Mouse (Mus musculus): ENCODE measurements around the gene Tctex1d4.
A peak's percentile ranks its signal among the peaks of the same experiment; 100 is the strongest.

The Tctex1d4 gene

DNA sequence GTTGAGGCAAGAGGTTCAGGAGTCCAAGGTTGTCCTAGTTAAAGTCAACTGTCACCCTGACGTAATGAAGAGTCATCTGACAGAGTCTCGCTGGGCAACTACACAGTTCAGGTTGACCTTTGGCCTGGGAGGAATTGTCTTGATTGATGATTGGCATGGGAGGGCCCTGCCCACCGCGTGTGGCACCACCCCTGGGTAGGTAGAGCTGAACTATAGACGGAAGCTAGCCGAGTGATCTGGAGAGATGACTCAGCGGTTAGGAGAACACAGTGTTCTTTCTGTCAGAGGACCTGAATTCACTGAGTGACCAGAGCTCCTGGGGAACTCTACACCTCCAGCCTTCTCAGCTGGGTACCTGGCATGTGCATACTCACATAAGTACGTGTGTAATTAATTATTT is 9.4 kb downstream of the Tctex1d4 start:
- ATAC-seq (ENCODE audit: insufficient number of reproducible peaks, low FRiP score, low TSS enrichment) = no peak

DNA sequence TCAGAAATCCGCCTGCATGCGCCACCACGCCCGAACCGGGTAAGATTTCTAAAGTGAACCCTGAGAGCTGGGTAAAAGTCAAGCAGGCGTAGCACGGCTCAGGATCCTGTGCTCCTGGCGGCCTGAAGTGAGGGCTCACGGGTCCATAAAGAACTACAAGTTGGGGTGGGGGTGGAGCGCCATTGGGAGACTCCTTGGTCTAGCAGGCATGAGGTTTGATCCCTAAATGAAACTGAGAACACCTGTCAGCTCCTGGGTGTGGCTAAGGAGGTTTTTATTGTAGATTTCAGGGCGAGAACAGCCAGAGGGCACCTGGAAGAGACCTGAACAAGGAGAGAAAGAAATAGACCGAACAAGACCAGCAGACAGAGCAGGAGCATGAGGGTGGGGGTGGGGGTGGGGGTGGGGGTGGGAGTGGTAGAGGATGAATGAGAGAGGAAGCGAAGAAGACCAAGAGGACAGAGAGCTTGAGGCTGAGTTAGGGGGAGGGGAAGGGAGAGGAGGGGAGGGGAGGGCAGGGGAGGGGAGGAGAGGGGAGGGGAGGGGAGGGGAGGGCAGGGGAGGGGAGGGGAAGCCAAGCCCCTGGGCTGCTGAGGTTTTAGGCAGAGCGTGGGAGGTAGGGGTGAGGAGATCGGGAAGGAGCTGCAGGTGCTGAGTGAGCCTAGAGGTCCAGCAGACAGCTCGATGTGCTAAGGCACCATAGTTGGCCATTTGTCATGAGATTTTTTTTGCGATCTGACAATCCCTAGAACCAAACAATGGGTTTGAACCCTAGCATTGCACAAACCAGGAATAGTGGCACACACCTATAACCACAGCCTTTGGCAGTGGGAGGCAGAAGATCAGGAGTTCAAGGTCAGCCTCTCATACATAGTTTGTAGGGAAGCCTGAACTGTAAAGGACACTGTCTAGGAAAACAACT is 12.0 kb downstream of the Tctex1d4 start:
- no peak for ATAC-seq (ENCODE audit: insufficient number of reproducible peaks, low FRiP score, low TSS enrichment)

DNA sequence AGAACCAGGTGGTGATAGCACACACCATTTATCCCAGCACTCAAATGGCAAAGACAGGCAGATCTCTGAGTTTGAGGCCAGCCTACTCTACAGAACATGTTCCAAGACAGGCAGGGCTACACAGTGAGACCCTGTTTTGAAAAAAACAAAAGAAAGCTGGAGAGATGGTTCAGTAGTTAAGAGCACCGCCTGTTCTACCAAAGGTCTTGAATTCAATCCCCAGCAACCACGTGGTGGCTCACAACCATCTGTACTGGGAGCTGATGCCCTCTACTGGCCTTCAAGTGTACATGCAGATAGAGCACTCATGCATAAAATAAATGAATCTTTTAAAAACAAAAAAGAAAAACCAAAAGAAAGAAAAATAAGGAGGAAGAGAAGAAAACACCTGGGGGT is 12.6 kb downstream of the Tctex1d4 start:
- ATAC-seq (ENCODE audit: insufficient number of reproducible peaks, low FRiP score, low TSS enrichment) = no peak

DNA sequence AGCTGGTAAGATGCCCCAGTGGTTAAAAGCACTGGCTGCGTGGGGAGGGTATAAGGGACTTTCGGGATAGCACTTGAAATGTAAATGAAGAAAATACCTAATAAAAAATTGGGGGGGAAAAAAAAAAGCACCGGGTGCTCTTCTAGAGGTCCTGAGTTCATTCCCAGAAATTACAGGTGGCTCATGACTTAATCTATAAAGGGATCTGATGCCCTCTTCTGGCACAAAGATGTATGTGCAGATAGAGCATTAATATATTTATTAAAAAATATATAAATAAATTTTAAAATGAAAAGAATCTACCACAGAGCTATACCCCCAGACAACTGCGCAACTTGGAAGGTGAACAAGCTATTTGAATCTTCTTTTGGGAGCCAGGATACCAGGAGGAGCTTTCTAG is 14.0 kb downstream of the Tctex1d4 start:
- ATAC-seq (ENCODE audit: insufficient number of reproducible peaks, low FRiP score, low TSS enrichment) = no peak

DNA sequence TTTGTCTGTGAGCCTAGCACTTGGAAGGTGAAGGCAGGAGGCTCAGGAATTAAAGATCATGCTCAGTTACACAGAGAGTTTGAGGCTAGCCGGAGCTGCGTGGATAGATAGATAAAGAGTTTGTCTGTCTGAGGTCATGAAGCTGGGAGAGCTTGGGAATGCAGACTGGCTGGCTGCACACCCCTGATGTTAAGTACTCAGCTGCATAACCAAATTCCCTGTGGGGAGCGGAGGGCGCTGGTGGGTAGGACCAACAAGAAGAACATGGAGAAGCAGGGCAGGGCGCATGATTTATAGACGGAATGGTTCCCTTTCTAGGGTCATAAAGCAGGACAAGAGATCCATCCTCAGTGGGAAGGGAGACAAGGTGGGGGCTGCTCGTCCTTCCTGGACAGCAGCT is 16.4 kb downstream of the Tctex1d4 start:
- ATAC-seq (ENCODE audit: insufficient number of reproducible peaks, low FRiP score, low TSS enrichment) = no peak

DNA sequence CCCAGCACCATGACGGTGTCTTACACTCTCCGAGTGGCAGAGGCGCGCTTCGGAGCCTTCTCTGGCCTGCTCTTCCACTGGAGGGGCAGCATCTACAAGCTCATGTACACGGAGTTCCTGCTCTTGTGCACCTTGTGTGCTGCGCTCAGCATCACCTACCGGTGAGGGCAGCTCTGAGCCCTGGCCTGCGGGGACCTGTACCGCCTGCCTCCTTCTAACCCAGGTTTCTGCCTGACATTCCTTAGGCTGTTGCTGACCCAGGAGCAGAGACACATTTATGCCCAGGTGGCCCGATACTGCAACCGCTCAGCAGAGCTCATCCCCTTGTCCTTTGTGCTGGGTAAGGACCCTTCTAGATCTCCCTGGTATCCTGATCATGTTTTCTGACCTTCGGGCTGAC is 18.7 kb downstream of the Tctex1d4 start:
- no peak for ATAC-seq (ENCODE audit: insufficient number of reproducible peaks, low FRiP score, low TSS enrichment)

DNA sequence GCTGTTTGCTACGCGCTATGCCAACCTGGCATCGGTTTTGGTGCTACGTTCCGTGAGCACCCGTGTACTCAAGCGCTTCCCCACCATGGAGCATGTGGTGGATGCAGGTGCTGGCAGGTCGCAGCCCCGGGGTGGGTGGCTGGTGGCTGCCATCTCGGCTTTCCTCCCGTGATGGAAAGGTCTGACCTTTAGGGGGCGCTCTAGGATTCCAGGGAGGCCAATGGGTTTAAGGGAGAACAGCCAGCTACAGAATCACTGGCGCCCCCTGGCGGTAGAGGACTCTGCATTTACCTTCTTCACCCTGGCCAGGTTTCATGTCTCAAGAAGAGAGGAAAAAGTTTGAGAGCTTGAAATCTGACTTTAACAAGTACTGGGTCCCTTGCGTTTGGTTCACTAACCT is 19.6 kb downstream of the Tctex1d4 start:
- ATAC-seq (ENCODE audit: insufficient number of reproducible peaks, low FRiP score, low TSS enrichment) = peak; percentile 53; the same call in 1 of the 2 replicates

DNA sequence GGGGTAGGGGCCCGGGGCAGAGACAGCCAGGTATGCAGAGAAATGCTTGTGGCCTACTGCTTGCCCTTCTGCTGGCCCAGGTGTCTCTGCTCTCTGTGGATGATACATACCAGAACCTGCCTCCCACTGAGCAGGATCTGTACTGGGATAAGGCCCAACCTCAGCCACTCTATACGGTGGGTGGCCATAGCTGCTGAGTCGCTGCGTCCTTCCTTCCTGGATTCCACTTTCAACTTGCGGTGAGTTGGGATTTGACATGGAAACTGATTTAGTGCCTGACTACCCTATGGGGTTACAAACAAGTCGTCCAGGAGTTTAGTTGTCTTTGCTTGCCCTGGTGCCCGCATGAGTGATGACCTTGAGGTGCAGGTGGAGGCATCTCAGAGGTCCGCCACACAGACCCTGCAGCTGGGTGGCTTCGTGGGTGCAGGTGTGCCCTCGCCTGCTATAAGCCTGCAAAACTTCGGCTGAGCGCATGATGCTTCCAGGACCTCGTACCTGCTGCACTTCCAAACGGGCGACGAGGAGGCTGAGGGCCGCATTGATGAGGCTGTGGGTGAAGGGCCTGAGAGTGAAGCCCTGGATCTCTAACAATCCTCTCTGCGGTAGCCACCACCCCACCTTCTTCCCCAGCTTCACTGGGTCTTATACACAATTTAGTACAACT is 21.6 kb downstream of the Tctex1d4 start:
- ATAC-seq (ENCODE audit: insufficient number of reproducible peaks, low FRiP score, low TSS enrichment) = no peak

DNA sequence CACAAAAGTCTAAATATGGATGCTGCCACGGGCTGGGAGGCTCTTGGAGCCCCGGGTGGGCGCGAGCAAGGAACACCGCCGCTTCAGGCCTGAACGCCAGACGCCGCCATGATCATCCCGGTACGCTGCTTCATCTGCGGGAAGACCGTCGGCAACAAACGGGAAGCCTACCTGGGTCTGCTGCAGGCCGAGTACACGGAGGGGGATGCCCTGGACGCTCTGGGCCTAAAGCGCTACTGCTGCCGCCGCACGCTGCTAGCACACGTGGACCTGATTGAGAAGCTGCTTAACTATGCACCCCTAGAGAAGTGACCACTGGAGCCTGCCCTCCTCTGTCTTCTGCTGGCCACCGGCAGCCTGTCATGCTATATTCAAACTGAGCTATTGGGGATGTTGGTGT is 22.2 kb downstream of the Tctex1d4 start:
- ATAC-seq (ENCODE audit: insufficient number of reproducible peaks, low FRiP score, low TSS enrichment) = no peak

DNA sequence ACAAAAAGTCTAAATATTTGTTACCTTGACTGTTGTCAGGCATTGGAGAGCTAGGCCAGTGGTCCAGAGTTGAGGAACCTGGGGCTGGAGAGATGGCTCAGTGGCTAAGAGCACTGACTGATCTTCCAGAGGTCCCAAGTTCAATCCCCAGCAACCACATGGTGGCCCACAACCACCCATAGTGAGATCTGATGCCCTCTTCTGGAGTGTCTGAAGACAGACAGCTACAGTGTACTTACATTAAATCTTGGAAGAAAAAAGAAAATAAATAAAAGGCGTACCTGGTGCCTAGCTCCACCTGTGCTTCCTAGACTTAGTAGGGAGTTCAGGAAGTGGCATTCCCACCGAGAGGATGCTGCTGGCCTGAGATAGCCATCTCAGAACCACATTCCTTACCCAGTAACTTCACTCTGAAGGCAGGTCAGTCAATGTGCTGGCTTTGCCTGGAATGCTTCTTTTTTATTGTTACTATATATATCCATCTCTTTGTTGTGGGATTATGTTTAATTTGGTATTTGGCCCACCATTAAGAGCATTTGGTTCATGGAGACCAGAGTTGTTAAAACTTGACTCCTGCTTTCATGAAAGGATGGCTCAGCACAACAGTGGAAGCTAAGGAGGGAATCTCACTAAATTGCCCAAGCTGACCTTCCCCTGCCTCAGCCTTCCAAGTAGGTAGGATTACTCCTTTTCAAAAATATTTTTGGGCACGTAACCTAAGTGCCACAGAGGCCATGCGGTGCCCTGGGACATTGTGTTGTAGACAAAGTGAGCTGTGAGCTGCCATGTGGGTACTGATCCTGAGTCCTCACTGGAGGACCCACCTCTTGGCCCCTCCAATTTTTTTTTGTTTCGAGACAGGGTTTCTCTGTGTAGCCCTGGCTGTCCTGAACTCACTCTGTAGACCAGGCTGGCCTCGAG is 23.0 kb downstream of the Tctex1d4 start:
- ATAC-seq (ENCODE audit: insufficient number of reproducible peaks, low FRiP score, low TSS enrichment) = no peak

DNA sequence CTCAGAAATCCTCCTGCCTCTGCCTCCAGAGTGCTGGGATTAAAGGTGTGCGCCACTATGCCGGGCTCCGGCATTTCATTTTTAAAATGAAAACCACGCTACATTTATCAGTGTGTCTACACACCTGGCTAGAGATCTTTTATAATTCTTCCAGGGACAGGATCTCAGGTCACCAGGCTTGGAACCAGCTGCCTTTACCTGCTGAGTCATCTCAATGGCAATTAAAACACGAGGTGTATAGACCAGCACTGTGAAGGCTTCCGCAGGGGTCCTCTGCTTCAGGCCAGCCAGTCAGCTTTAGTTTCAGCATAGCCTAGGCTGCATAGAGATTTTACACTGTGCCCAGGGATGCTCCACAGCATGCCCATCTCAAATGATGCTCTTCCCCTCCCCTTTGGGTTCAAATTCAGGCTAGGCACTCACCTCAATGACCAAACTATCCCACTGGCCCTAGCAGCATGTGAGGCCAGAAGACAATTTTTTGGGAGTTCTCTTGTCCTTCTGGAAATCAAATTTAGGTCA is 23.7 kb downstream of the Tctex1d4 start:
- ATAC-seq (ENCODE audit: insufficient number of reproducible peaks, low FRiP score, low TSS enrichment) = no peak

DNA sequence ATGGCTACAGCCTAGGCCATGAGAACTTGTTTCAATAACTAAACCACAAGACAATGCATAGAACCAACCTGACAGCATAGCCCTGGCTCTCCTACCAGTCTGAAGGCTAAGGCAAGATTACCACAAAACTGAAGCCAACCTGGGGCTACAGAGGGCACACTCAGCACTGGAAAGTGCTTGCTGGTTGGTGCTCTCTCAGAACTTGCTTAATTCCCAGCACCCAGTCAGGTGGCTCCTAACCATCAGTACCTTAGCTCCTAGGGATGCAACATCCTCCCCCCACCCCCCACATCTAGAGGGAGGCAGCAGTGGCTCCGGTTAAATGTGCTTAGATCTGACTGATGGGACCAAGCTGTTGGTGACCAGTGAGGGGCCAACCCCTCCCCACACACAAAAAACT is 24.8 kb downstream of the Tctex1d4 start:
- no peak for ATAC-seq (ENCODE audit: insufficient number of reproducible peaks, low FRiP score, low TSS enrichment)

DNA sequence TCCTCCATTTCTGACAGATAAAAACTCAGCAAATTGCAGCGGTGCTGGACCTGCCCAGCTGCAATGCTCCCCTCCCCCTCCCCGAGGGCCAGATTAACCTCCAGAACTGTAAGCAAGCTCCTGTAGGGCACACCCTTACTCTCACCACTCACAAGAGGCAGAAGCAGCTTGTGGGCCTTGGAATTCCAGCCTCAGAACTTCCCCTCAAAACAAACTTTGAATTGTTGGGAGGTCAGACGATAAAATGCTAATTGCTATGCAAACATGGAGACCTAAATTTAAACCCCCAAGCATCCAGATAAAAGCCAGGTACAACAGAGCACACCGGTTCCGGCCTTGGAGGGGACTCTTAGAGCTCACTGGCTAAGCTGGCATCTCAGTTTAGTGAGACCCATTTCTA is 26.1 kb downstream of the Tctex1d4 start:
- no peak for ATAC-seq (ENCODE audit: insufficient number of reproducible peaks, low FRiP score, low TSS enrichment)

DNA sequence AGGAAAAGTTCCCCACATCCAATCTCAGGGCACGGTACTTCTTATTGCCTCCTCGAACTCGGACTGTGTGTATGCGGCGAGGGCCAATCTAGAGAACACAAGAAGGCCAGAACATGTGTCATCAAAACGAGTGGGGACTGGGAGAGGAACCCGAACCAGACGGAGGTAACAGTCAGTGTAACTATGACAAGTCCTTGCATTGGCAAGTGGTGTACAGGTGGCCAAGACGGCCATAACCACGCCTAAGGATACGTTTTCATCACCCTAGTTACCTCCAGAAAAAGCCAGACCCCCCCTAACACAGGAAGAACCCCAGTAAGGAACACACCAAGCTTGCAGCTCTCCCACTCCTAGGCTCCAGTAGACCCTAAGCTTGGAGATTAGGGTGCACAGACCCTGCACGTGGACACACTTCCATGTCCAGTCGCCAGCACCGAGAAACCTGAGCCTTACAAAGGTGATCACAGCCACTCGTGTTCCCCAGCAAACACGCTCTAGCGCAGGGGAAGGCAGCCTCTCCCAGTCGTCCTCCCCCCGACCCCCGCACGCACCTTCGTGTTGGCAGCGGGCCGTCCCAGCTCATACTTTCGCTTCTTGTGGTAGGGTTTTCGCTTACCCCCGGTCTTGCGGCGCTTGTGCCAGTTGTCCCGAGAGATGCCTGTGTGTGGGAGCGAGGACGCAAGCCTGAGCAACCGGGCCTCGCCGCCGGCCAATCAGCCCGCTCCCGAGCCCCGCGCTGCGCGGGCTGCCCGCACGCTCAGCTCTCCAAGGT is 28.6 kb downstream of the Tctex1d4 start:
- ATAC-seq (ENCODE audit: insufficient number of reproducible peaks, low FRiP score, low TSS enrichment) = no peak; the same call in 1 of the 2 replicates

DNA sequence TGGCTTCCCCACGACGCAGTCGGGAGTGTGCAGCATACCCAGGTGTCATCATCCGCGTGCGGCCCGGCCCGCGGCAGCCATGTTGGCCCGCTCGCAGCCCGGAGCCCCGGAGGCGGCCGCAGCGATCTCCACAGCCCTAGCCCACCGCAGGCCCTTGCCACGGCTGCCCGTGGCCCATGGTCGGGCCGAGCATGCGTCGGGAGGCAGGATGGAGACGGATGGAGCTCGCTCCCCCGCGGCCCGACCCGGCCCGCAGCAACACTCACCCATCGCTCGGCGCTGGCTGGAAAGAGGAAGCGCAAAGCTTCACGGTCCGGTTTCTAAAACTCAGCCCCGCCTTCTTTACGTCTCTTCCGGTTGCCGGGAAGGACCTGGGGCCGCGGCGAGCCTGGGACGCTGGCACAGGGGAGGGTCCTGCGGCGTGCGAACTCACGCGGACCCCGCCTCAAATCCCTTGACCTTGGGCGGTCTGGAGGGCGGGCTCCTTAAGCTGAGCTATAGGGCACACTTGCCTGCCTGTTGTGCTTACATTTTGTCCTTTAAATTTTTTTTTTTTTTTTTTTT is 29.3 kb downstream of the Tctex1d4 start, which contains the start of gene Rps8:
Gene Rps8 (minus strand): TSS at position 452 of the 564 bp plus-strand sequence.
- peak; percentile 93 for ATAC-seq (ENCODE audit: insufficient number of reproducible peaks, low FRiP score, low TSS enrichment)

DNA sequence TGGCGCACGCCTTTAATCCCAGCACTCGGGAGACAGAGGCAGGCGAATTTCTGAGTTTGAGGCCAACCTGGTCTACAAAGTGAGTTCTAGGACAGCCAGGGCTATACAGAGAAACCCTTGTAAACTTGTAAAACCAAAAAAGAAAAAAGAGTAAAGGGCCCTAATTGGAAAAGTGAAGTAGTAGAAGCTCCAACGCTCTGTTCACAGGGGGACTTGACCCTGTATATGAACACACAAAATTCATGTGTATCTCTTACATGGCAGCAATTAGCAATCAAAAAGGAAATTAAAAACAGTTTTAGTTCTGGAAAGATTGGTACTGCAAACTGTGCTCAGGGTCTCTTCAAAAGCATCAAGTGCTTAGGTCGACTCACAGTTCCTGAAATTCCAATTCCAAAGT is 29.8 kb downstream of the Tctex1d4 start:
- no peak for ATAC-seq (ENCODE audit: insufficient number of reproducible peaks, low FRiP score, low TSS enrichment)

DNA sequence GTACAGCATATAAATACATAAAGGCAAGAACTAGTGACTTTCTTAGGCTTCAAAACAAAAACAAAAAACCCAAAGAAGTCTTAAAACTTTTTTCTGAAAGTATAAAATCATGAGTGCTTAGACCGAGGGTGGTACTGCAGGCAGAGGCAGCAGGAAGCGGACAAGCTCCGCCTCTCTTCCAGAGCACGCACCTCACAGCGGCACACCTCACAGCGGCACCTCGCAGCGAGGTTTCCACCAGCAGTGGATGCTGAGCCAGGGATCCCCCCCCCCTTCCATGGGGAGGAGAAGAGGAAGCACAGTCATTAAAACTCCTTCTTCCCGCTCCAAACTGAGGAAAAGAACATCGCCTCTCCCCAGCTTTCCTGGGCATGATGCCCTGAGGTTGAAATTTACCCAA is 33.1 kb downstream of the Tctex1d4 start:
- ATAC-seq (ENCODE audit: insufficient number of reproducible peaks, low FRiP score, low TSS enrichment) = no peak

DNA sequence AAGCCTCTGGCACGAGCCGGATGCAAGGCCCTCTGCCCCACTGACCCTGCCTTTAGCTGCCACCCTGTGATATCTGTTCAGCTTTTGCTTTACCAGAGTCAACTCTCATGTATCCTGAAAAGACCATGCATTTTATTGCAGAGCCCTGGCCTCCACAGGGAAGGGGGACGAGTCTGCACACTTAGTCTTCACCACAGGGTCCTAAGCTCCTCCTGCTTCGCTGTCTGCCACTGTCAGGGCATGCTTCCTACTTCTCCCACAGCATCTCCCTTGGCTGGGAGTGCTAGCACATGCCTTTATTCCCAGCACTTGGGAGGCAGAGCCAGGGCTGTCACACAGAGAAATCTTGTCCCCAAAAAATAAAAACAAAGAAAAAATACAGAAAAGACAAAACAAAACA is 34.6 kb downstream of the Tctex1d4 start:
- no peak for ATAC-seq (ENCODE audit: insufficient number of reproducible peaks, low FRiP score, low TSS enrichment)

DNA sequence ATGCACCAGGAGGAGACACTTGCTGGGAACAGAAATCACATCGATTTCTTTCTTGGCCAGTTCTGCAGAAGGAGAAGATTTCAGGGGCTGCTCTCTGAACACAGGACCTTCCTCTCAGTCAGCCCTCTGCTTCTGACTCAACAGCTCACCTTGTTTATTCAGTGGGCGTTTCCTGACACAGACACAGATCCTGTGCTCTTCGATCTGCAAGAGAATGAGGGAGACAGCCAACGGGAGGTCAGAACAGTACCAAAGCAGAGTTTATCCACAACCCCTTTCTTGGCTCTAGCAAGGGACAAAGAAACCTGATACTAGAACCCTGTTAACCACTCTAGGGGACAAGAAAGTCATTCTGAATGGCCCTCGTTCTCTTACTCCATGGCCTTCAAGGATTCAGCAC is 43.3 kb downstream of the Tctex1d4 start:
- ATAC-seq (ENCODE audit: insufficient number of reproducible peaks, low FRiP score, low TSS enrichment) = no peak
